Mouse (Mus musculus): ENCODE data around the gene Stac. TPM values are rescaled to one million over a fixed set of nuclear protein-coding genes. Genes with fewer than 3 reads are reported as not detected.

The Stac gene
- total RNA-seq, 2 experiments from 2014 or later, result 13.6 to 16.7 TPM

- no peak for DNase-seq (ENCODE audit: low spot score in 2 of 2)
Measured at GRCm38 (mm10) chr9:111522226-111522625, 167.9 kb downstream of the Stac start.

GRCm38 (mm10) chr9:111515536-111515935, 174.6 kb downstream of the Stac start:
- no peak for DNase-seq (ENCODE audit: low spot score in 2 of 2)

- no peak for DNase-seq (ENCODE audit: low spot score in 2 of 2)
Measured at GRCm38 (mm10) chr9:111514586-111515473, 175.3 kb downstream of the Stac start.

Measured in adrenal gland, postnatal 4 days (tissue).